Mouse (Mus musculus): ENCODE measurements around the gene Rpa1.
"Not testable (repeated sequence)": the region's sequence is repeated elsewhere in the genome, so short reads cannot be mapped to it uniquely, and the experiment has no call there.

The Rpa1 gene

GRCm38 (mm10) chr11:75348199-75348889 lies at the start of gene Rpa1, which contains the start of gene Smyd4:
Rpa1 (minus strand) TSS chr11:75348324.
Smyd4 (plus strand) TSS chr11:75348433.
- peak; percentile 96 for DNase-seq (ENCODE audit: low read depth)

GRCm38 (mm10) chr11:75397452-75397851 lies 49.3 kb upstream of the Rpa1 start:
- no peak for DNase-seq (ENCODE audit: low read depth)

- DNase-seq (ENCODE audit: low read depth): no peak
These were observed 47.5 kb upstream of the Rpa1 start for GRCm38 (mm10) chr11:75395611-75396010.

GRCm38 (mm10) chr11:75383529-75383928 lies 35.4 kb upstream of the Rpa1 start:
- DNase-seq (ENCODE audit: low read depth): peak; percentile 76

DNA sequence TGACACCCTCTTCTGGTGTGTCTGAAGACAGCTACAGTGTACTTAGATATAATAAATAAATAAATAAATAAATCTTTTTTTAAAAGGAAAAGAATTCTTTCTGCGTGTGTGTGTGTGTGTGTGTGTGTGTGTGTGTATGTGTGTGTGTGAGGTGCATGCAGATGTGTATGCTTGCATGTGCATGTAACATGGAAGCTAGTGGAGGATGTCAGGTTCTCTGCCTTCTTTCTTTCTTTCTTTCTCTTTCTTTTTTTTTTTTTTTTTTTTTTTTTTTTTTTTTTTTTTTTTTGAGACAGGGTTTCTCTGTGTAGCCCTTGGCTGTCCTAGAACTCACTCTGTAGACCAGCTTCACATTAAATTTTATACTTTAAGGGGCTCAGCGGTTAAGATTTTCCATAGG lies 30.7 kb upstream of the Rpa1 start:
- DNase-seq (ENCODE audit: low read depth): not testable (repeated sequence)

GRCm38 (mm10) chr11:75377125-75377524 lies 29.0 kb upstream of the Rpa1 start:
- DNase-seq (ENCODE audit: low read depth): no peak

DNA sequence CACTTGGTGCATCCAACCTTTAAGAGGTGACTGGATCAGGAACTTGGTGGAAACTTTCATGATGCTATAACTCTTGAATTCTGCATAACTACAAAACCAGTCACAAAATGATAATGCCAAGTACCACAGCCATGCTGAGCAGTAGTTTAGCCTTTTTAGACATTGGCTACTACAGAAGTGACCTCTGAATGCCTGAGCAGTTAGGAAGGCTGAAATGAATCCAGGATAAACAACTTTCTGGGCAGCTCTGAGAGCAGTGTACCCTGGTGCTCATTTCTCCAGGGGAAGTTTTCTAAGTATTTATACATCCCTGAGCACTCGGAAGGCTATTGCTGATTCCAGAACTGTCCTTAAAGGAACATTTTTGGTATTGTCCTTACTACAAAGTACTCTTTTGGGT lies 7.4 kb upstream of the Rpa1 start:
- DNase-seq (ENCODE audit: low read depth): peak; percentile 80

DNA sequence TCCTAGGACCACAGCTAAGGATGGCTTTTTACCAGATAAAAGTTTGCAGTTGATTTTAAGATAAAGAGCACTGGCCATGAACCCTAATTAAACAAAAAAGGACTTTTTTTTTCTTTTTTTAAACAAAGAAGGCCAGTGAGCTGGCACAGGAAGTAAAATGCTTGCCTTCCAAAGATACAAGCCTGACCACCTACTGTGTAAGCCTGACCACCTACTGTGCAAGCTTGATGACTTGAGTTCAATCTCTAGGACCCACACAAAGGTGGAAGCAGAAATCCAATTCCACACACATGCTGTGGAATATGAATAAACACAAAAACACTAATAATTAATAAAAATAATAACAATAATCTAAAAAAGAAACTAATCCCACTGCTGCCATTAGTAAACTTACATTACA lies 3.1 kb upstream of the Rpa1 start:
- no peak for DNase-seq (ENCODE audit: low read depth)

DNA sequence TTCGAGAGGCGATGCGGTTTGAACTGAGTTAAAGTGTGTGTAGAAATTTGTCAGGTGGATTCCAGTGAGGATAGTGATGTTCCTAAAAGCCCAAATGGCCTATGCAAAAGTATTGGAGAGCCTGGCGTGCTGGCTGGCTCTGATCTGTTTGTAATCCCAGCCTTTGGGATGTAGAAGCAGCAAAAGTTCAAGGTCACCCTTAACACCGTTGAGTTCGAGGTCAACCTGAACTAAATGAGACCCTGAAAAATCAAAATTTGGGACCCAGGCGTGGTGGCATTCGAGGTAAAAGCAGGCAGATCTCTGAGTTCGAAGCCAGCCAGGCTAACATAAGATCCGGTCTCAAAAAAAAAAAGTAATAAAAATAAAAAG lies 752 bp upstream of the Rpa1 start:
- DNase-seq (ENCODE audit: low read depth): no peak

DNA sequence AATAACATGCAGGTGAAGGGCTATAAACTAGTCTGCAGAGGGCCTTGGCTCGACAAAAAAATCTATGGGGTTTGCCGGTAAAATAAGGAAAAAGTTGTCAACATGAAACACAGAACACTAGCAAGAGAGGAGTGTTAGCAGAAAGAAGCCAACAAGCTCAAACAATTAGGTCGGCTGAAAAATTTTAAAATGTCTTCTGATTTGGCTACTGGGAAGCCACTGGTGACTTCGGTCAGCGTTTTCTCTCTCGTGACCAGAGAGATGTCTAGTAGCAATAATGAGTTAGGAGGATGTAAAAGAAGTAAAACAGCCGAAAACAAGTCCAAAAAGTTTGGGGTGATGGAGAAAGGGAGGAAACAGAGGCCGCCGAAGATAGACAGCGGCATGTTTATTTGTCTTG lies 528 bp downstream of the Rpa1 start:
- DNase-seq (ENCODE audit: low read depth): no peak

DNA sequence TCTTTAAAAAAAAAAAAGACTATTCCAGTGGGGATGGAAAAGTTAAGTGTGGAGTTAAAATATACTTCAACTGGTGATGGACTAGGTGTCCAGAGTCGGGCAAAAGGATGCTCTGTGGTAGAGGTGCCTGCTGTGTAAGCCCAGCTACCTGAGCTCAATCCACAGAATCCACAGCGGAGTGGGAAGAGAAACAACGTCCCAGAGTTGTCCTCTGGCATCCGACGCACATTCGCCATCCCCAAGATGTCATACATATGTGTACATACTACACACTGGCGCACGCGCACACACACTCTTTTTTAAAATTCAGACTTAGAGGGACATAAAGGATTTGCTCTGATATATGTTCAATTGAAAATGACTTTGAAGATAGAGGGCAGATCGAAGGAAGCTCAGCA lies 937 bp downstream of the Rpa1 start:
- no peak for DNase-seq (ENCODE audit: low read depth)

GRCm38 (mm10) chr11:75346556-75347187 lies 1.5 kb downstream of the Rpa1 start:
- DNase-seq (ENCODE audit: low read depth): no peak

DNA sequence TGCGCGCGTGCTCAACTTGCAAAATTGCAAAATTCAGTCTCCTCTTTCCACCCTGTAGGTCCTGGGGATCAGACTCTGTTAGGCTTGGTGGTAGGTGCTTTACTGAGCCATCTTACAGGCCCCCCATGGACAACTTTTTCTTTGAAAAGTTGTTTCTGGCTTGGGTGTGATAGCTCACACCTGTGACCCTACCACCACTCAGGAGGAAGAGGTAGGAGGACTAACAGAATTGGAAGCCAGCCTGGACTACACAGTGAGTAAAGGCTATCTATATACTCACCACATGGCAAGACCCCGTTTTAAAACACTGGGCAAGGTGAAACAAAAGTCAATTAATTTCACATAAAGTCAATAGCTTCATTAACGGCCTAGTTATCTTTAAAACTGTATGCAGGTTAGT lies 3.4 kb downstream of the Rpa1 start:
- no peak for DNase-seq (ENCODE audit: low read depth)

- DNase-seq (ENCODE audit: low read depth): no peak
These were observed 4.0 kb downstream of the Rpa1 start for GRCm38 (mm10) chr11:75344163-75344562.

- no peak for DNase-seq (ENCODE audit: low read depth)
These were observed 5.0 kb downstream of the Rpa1 start for GRCm38 (mm10) chr11:75343096-75343495.

DNA sequence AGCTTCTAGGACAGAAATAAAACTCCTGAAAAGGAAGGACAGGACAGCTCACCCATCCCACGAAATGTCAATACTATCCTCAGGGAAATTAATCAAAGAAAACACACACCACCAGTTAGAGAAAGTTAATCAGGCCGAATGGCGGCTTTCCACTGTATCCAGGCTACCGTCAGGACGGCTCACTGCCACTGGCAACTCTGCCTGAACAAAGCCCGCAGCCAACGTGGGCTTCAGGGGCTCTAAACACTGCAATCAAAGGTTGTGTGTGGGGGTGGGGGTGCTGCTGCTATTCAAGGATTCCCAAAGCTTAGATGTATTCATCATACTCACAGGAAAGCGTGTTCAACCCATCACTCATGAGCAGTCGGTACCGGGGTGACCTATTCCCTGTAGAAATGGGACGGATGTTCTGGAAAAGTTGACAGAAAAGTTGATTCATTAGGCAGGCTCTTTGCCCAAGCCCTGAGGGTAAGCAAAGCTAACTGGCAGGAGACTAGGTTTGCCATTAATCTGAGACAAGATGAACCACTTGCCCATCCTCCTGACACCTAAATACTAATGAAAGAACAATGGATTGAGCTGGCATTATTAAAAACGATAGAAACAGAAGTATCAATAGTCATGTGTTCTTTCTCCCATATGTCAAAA lies 7.3 kb downstream of the Rpa1 start:
- no peak for DNase-seq (ENCODE audit: low read depth)

DNA sequence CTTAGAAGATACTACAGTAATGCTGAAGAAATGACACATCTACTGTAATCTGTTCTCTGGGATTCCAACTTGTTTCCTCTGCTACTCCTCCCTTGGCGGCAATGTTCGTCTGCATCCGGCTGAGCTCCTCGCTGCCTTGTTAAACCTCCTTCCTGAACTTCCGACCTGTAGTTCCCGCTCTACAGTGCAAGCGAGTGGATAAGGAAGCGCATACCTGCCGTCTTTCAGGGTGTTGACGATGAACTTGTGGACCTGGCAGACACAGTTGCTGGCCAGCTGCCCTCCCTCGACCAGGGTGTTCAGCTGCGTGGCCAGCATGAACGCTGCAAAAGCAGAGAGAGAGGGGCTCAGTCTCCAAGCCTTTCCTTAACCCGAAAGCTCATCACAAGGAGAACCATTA lies 8.0 kb downstream of the Rpa1 start:
- no peak for DNase-seq (ENCODE audit: low read depth)

DNA sequence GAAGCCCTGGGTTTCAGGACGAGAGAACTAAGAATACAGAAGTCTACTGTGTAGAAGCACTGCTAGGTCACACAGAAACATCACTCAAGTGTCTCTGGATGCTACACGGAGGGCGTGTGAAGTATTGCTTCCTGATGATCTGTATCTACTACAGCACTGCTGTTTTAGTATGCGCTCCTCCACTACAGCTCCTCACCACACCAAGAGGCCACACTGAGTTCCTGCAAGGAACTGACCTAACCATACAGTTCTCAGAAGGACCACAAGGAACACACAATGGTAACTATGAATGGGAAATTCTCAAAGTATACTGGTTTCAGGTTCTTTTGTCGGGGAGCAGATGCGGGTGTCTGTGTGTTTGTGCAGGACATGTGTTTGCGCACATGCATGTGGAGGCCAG lies 10.9 kb downstream of the Rpa1 start:
- no peak for DNase-seq (ENCODE audit: low read depth)

- no peak for DNase-seq (ENCODE audit: low read depth)
These were observed 11.4 kb downstream of the Rpa1 start for GRCm38 (mm10) chr11:75336676-75337075.

DNA sequence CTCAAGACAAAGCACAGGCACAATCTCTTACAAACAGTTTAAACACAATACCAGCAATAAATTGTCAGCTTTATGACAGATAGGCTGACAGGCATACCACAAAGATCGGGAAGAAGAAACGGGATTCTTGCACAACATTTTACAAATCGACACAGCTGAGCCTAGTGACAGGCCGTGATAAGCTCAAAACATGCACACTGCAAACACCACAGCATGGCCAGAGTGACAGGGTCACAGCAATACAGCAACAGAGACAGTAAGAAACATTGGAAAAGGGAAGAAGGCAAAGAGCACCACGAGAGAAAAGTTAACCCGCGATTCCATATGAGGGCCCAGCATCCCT lies 22.2 kb downstream of the Rpa1 start:
- no peak for DNase-seq (ENCODE audit: low read depth)

- DNase-seq (ENCODE audit: low read depth): peak; percentile 12
These were observed 22.8 kb downstream of the Rpa1 start for GRCm38 (mm10) chr11:75325116-75325968.

DNA sequence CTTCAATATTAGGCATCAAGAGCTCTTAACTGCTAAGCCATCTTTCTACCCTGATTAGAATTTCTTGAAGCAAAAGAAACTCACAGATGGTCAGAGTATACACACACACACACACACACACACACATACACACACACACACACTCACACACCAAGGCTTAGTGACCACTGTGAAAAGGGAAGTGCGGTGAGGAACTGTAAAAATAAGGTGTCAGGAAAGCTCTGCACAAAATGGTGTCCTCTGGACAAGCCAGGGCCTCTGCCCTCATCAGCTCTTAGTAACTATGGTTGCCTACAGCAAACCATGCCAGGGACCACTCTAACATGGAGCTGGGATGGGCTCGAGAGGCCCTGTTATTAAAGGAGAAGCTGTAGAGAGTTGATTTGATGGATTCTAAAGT lies 23.7 kb downstream of the Rpa1 start:
- DNase-seq (ENCODE audit: low read depth): no peak

GRCm38 (mm10) chr11:75323326-75323737 lies 24.8 kb downstream of the Rpa1 start:
- DNase-seq (ENCODE audit: low read depth): no peak

Measured in NIH3T3 (cell line).